Mouse (Mus musculus) midbrain, embryonic 10.5 days (tissue): Measurements from ENCODE around the gene LTO1. TPM values are rescaled to one million over a fixed set of nuclear protein-coding genes. Genes with fewer than 3 reads are reported as not detected.
A peak's percentile ranks its signal among the peaks of the same experiment; 100 is the strongest.

Experiments used
- DNase-seq: peaks from one replicate; pipeline ENCODE4 v3.0.0-alpha.2; 2017; ENCODE audit warnings: low spot score
- H3K27ac ChIP-seq: fragments of 300-500 bp; sonication (generic); replicated peaks from 2 replicates; pipeline ENCODE4 v1.5.1; 2016; ENCODE audit warnings: mild to moderate bottlenecking
- H3K27me3 ChIP-seq: fragments of 300-500 bp; sonication (generic); 2 replicates; pipeline ENCODE4 v1.6.1; 2016; ENCODE audit warnings: low read depth, mild to moderate bottlenecking; ENCODE audit not compliant: poor library complexity, severe bottlenecking
- H3K36me3 ChIP-seq: fragments of 300-500 bp; sonication (generic); 2 replicates; pipeline ENCODE4 v1.6.1; 2016; ENCODE audit warnings: mild to moderate bottlenecking, moderate library complexity
- H3K4me1 ChIP-seq: fragments of 300-500 bp; sonication (generic); 2 replicates; pipeline ENCODE4 v1.6.1; 2016
- H3K4me3 ChIP-seq: fragments of 300-500 bp; sonication (generic); 2 replicates; pipeline ENCODE4 v1.5.1; 2016; ENCODE audit warnings: mild to moderate bottlenecking, moderate library complexity
- H3K9me3 ChIP-seq: fragments of 300-500 bp; sonication (generic); replicated peaks from 2 replicates; pipeline ENCODE4 v1.6.1; 2016; ENCODE audit warnings: mild to moderate bottlenecking
- WGBS: fragments of 180-500 bp; shearing (Covaris S2); methylation state at CpG from one replicate; pipeline ENCODE4 v1.1.7; 2016; 5-methylcytosine and 5-hydroxymethylcytosine counted together
- polyA plus RNA-seq: library from polyadenylated mRNA; unstranded; fragments of >200 nt; fragmentation: Nextera tagmentation; extraction: Ambion mirVana; gene quantifications from 2 replicates; pipeline ENCODE4 v1.2.1, GENCODE M21; 2016

LTO1 gene
- polyA plus RNA-seq, 1 experiment from 2014 or later, result 30.7 TPM

- DNase-seq, result no peak
- Histone ChIP-seq H3K27me3 (no peaks in the 10 kb centered on the region), H3K27ac (no peak overlapping the region), H3K4me3 (no peak overlapping the region), H3K9me3 (no peaks in the 10 kb centered on the region), H3K36me3 (peaks cover 56% of the 10 kb centered on the region), H3K4me1 (peaks cover 16% of the 10 kb centered on the region)
- 82% methylated on average over 1 of the region's 1 CpGs for WGBS
These were observed 3.9 kb downstream of the LTO1 start for GRCm38 (mm10) chr7:144918823-144919222.

DNA sequence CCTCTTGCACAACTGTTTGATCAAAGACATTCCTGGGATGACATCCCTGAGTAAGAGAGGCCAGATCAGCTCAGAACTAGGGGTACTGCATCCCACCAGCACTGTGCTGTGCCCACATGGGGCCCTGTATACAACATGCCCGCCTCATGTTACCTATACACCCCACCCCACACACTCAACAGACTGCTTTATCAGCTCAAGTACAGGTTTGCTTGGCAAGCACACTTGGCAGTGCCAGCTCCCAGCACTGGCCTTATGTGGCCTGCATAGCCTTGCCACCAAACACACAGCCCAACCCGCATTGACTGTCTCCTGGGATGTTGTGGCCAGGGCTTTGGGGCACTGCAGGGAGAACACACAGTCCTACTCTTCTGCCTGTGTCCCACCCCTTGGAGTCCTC lies 12.7 kb downstream of the LTO1 start:
- H3K4me1 ChIP-seq, result peaks cover 15% of the 10 kb centered on the region
- no peak overlapping the region for H3K4me3 ChIP-seq
- peak overlapping the region; percentile 19; the same call in 1 of the 2 replicates for H3K27ac ChIP-seq
- H3K36me3 ChIP-seq, result peaks cover 56% of the 10 kb centered on the region
- WGBS, result 78% methylated on average over 2 of the region's 2 CpGs
- H3K9me3 ChIP-seq, result no peaks in the 10 kb centered on the region
- DNase-seq, result no peak
- H3K27me3 ChIP-seq, result no peaks in the 10 kb centered on the region

- H3K27me3 ChIP-seq, result no peaks in the 10 kb centered on the region
- H3K4me3 ChIP-seq, result no peak overlapping the region
- WGBS, result 77% methylated on average over 4 of the region's 4 CpGs
- peaks cover 15% of the 10 kb centered on the region for H3K4me1 ChIP-seq
- H3K36me3 ChIP-seq, result peaks cover 61% of the 10 kb centered on the region
- peak overlapping the region; percentile 23; the same call in 1 of the 2 replicates for H3K27ac ChIP-seq
- no peaks in the 10 kb centered on the region for H3K9me3 ChIP-seq
- no peak for DNase-seq
These were observed 13.3 kb downstream of the LTO1 start for GRCm38 (mm10) chr7:144928009-144928888.

GRCm38 (mm10) chr7:144928889-144929210 lies 13.9 kb downstream of the LTO1 start:
- H3K36me3 ChIP-seq, result peaks cover 62% of the 10 kb centered on the region
- H3K4me1 ChIP-seq, result peaks cover 15% of the 10 kb centered on the region
- no peak for DNase-seq
- no peak overlapping the region for H3K27ac ChIP-seq
- H3K27me3 ChIP-seq, result no peaks in the 10 kb centered on the region
- H3K4me3 ChIP-seq, result no peak overlapping the region
- H3K9me3 ChIP-seq, result no peaks in the 10 kb centered on the region
- 84% methylated on average over 6 of the region's 6 CpGs for WGBS

DNA sequence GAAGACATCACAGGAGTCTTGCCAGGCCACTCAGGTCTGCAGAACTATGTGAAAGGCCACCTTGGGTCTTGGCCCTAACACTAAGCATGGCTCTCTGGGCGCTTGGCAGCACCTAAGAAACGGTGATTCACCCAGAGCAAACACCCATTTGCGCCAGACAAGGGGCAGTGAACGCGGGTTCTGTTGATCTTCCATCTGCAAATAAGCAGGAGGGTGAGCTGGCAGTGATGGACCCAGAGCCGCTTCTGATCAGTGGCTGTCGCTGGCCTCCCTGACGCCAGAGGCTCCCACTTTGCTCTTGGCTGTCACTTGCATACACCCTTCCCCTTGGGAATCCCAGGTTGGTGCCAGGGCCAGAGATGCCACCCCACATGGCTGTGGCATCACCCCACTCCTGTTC lies 14.6 kb downstream of the LTO1 start:
- no peaks in the 10 kb centered on the region for H3K9me3 ChIP-seq
- no peak for DNase-seq
- peaks cover 17% of the 10 kb centered on the region for H3K4me1 ChIP-seq
- H3K36me3 ChIP-seq, result peaks cover 63% of the 10 kb centered on the region
- no peaks in the 10 kb centered on the region for H3K27me3 ChIP-seq
- WGBS, result 86% methylated on average over 8 of the region's 8 CpGs
- H3K4me3 ChIP-seq, result no peak overlapping the region
- H3K27ac ChIP-seq, result no peak overlapping the region

DNA sequence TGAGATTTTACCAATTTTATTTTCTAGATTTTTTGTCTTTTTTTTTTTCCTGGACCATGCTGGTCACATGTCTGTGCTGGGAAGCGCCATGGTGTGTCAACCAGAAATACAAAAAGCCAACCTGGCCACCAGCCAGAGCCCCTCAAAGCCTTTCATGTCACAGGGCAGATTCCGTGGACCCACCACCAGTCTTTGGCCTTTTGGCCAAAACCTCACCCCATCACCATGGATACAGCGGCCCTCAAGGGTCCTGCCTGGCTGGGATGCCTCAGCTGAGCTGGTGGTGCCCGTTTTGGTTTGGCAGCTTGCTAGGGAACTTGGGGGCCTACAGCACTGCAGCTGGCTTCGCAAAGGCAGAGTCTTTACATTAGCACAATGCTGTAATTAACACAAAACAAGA lies 15.0 kb downstream of the LTO1 start:
- 76% methylated on average over 5 of the region's 5 CpGs for WGBS
- H3K27ac ChIP-seq, result no peak overlapping the region
- DNase-seq, result no peak
- no peak overlapping the region for H3K4me3 ChIP-seq
- peaks cover 18% of the 10 kb centered on the region for H3K4me1 ChIP-seq
- peaks cover 67% of the 10 kb centered on the region for H3K36me3 ChIP-seq
- H3K9me3 ChIP-seq, result no peaks in the 10 kb centered on the region
- no peaks in the 10 kb centered on the region for H3K27me3 ChIP-seq

- peak; percentile 52 for DNase-seq
- H3K4me1 ChIP-seq, result peaks cover 36% of the 10 kb centered on the region
- peaks cover 85% of the 10 kb centered on the region for H3K36me3 ChIP-seq
- WGBS, result 24% methylated on average over 3 of the region's 3 CpGs
- no peak overlapping the region for H3K4me3 ChIP-seq
- H3K27me3 ChIP-seq, result no peaks in the 10 kb centered on the region
- H3K27ac ChIP-seq, result no peak overlapping the region
- H3K9me3 ChIP-seq, result no peaks in the 10 kb centered on the region
These were observed 16.9 kb downstream of the LTO1 start for GRCm38 (mm10) chr7:144931778-144932177.

DNA sequence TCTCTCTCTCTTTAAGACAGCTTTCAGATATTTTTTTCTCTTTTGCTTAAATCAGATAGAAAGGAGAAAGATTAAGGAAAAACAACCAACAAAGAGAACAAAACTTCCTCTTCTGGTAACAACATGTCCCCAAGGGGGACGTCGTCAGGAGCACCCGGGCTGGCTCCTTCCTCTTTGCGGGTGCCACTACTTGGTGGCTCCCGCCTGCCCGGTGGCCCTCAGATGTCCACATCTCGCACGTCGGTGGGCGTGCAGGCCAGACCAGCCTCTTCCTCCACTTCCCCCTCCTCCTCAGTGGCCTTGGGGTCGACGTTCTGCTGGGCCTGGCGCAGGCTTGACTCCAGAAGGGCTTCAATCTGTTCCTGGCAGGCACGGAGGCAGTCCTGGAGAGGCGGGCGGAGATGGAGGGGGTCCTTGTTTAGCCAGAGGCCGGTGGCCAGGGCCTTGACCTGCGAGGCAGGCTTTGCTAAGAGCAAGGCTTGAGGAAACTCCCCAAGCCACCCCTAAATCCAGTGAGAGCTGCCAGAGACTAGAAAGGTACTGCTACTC lies 17.6 kb downstream of the LTO1 start:
- Histone ChIP-seq H3K4me1 (peaks cover 36% of the 10 kb centered on the region), H3K36me3 (peaks cover 92% of the 10 kb centered on the region), H3K27me3 (no peaks in the 10 kb centered on the region), H3K4me3 (no peak overlapping the region), H3K27ac (no peak overlapping the region), H3K9me3 (no peaks in the 10 kb centered on the region)
- 83% methylated on average over 18 of the region's 18 CpGs for WGBS
- no peak for DNase-seq

DNA sequence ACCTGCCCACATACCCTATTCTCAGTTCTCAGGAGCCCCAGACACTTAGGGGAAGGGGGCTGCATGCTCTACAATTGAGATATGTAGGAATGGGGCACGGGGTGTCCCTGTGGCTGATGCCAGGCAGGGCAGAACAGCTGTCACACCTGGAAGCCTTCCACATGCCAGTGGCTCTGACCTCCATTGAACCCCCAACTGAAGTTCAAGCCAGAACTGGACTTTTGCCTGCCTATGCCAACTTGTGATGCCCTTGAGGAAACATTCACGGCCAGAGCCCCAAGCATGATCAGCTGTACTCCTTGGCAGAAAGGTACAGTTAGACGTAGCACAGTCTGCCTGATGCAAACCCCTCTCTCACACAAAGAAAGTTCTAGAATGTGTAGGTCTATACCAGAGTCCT lies 18.4 kb downstream of the LTO1 start:
- Histone ChIP-seq H3K27me3 (peaks cover 6% of the 10 kb centered on the region; the same call in 1 of the 2 replicates), H3K27ac (no peak overlapping the region), H3K9me3 (no peaks in the 10 kb centered on the region), H3K4me1 (peaks cover 40% of the 10 kb centered on the region), H3K4me3 (no peak overlapping the region), H3K36me3 (peaks cover 92% of the 10 kb centered on the region)
- no peak for DNase-seq
- WGBS, result 91% methylated on average over 3 of the region's 3 CpGs

DNA sequence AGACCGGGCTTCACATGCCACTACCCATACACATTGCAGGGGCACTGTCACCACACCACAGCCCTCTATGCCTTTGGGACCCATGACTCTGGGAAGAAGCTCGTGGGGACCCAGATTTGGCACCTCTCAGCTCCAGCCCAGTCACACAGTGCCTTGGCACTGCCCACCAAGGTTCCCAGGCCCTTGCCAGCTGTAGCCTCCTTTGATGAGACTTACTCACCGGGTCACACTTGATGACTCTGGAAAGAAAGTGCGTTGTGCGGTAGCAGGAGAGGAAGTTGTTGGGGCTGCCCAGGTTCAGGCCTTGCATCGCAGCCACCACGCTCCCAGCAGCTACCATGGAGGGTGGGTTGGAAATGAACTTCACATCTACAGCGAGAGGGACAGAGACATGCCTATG lies 18.9 kb downstream of the LTO1 start:
- H3K27ac ChIP-seq, result no peak overlapping the region
- DNase-seq, result no peak
- H3K9me3 ChIP-seq, result no peaks in the 10 kb centered on the region
- peaks cover 43% of the 10 kb centered on the region for H3K4me1 ChIP-seq
- peaks cover 9% of the 10 kb centered on the region for H3K27me3 ChIP-seq
- 91% methylated on average over 8 of the region's 8 CpGs for WGBS
- no peak overlapping the region for H3K4me3 ChIP-seq
- H3K36me3 ChIP-seq, result peaks cover 91% of the 10 kb centered on the region

DNA sequence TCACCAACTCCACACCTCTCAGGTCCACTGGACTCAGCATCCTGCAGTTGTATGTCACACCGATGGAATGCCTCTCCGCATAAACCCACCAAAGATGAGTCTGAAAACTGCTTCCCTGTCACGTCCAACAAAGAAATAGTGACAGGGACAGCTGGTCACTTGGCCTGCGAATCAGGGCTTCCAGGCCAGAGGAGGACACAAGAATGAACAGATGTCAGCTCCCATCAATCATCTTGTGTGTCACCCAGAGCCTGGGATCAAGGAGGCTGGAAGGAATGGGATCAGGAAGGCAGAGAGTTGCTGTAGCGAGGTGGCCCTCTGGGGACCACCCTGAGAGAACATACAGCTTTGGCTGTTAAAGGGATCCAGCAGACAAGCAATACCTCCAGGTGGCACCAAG lies 20.0 kb downstream of the LTO1 start:
- Histone ChIP-seq H3K4me1 (peaks cover 53% of the 10 kb centered on the region), H3K36me3 (peaks cover 80% of the 10 kb centered on the region), H3K27me3 (peaks cover 15% of the 10 kb centered on the region), H3K27ac (no peak overlapping the region), H3K4me3 (no peak overlapping the region), H3K9me3 (no peaks in the 10 kb centered on the region)
- WGBS, result 81% methylated on average over 5 of the region's 5 CpGs
- no peak for DNase-seq

DNA sequence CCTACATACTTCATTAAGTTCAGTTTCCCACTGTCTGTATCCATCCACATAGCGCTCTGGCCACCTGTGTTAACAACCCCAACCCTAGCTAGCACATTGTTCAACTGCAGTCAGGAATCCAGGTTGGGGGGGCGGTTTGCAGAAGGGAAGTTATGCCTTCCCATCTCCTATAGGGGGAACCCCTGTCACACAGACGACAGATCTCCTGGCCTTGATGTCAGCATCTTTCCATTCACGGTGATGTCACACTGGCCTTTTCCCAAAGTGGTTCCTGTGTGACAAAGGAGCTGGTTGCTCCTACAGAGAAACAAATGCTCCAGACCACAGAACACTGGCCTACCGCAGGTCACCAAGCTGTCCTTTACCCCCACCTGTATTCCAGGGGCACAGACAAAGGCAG lies 20.7 kb downstream of the LTO1 start:
- Histone ChIP-seq H3K4me1 (peaks cover 56% of the 10 kb centered on the region), H3K36me3 (peaks cover 74% of the 10 kb centered on the region), H3K27ac (no peak overlapping the region), H3K4me3 (no peak overlapping the region), H3K9me3 (no peaks in the 10 kb centered on the region), H3K27me3 (peaks cover 18% of the 10 kb centered on the region)
- 75% methylated on average over 5 of the region's 5 CpGs for WGBS
- DNase-seq, result no peak

GRCm38 (mm10) chr7:144936311-144936880 lies 21.5 kb downstream of the LTO1 start:
- peaks cover 21% of the 10 kb centered on the region for H3K27me3 ChIP-seq
- peaks cover 66% of the 10 kb centered on the region for H3K36me3 ChIP-seq
- WGBS, result 86% methylated on average over 4 of the region's 4 CpGs
- peaks cover 65% of the 10 kb centered on the region for H3K4me1 ChIP-seq
- no peak for DNase-seq
- H3K27ac ChIP-seq, result peak overlapping the region; percentile 98; the same call in 1 of the 2 replicates
- no peaks in the 10 kb centered on the region for H3K9me3 ChIP-seq
- peak overlapping the region; percentile 83; the same call in 1 of the 2 replicates for H3K4me3 ChIP-seq
